Mouse (Mus musculus) erythroblast, embryonic 14.5 days (primary cell): ENCODE measurements around the gene Plekhg3.

Experiments used
- GATA1 ChIP-seq: IDR thresholded peaks from 2 replicates; pipeline ENCODE4 v1.6.1; 2012; ENCODE audit warnings: low read length, inconsistent platforms, mixed read lengths
- TAL1 ChIP-seq: IDR thresholded peaks from 3 replicates; pipeline ENCODE4 v1.6.1; 2012; ENCODE audit warnings: low read length, inconsistent platforms, mixed read lengths

- TF ChIP-seq GATA1 (no peak), TAL1 (no peak)
Measured at GRCm38 (mm10) chr12:76541475-76541874, 10.8 kb downstream of the Plekhg3 start.
